Mouse (Mus musculus): ENCODE measurements around the gene Olfr1335. TPM values are rescaled to one million over a fixed set of nuclear protein-coding genes. Genes with fewer than 3 reads are reported as not detected.
"Not testable (repeated sequence)": the region's sequence is repeated elsewhere in the genome, so short reads cannot be mapped to it uniquely, and the experiment has no call there.

Olfr1335 gene
- polyA plus RNA-seq (2011; ENCODE audit: insufficient read length, low read depth, missing spikeins) = not detected in 2 replicates

GRCm38 (mm10) chr4:118809844-118810243, at the start of gene Olfr1335:
TSS of gene Olfr1335 (minus strand) at chr4:118809944.
- TF ChIP-seq CTCF (IDR thresholded peaks at IDR 0.05; ENCODE audit: borderline replicate concordance, insufficient read depth, low read length) = no peak
- TF ChIP-seq POLR2A (IDR thresholded peaks at IDR 0.05; ENCODE audit: low read depth, low read length) = no peak
- Histone ChIP-seq H3K27ac (ENCODE audit: insufficient read depth, low read length) (no peak within 1 kb of the TSS), H3K4me1 (ENCODE audit: control insufficient read depth, insufficient read depth, low read length) (no peaks in the 10 kb centered on the region), H3K4me3 (ENCODE audit: insufficient read depth, low read length) (no peak within 1 kb of the TSS)

- Histone ChIP-seq H3K4me3 (ENCODE audit: insufficient read depth, low read length) (no peak within 1 kb of the TSS), H3K27ac (ENCODE audit: insufficient read depth, low read length) (no peak within 1 kb of the TSS), H3K4me1 (ENCODE audit: control insufficient read depth, insufficient read depth, low read length) (no peaks in the 10 kb centered on the region)
- TF ChIP-seq CTCF (IDR thresholded peaks at IDR 0.05; ENCODE audit: borderline replicate concordance, insufficient read depth, low read length) (no peak), POLR2A (IDR thresholded peaks at IDR 0.05; ENCODE audit: low read depth, low read length) (no peak)
Observed at GRCm38 (mm10) chr4:118836179-118836578, 26.4 kb upstream of the Olfr1335 start, which contains the start of gene Olfr1333. TSS of gene Olfr1333 (minus strand) at chr4:118836279.

GRCm38 (mm10) chr4:118818921-118819320, 9.2 kb upstream of the Olfr1335 start:
- Histone ChIP-seq H3K4me1 (ENCODE audit: control insufficient read depth, insufficient read depth, low read length) (no peaks in the 10 kb centered on the region), H3K4me3 (ENCODE audit: insufficient read depth, low read length) (no peak overlapping the region), H3K27ac (ENCODE audit: insufficient read depth, low read length) (no peak overlapping the region)
- TF ChIP-seq POLR2A (IDR thresholded peaks at IDR 0.05; ENCODE audit: low read depth, low read length) (no peak), CTCF (IDR thresholded peaks at IDR 0.05; ENCODE audit: borderline replicate concordance, insufficient read depth, low read length) (no peak)

- H3K4me3 ChIP-seq (ENCODE audit: insufficient read depth, low read length); H3K27ac ChIP-seq (ENCODE audit: insufficient read depth, low read length); H3K4me1 ChIP-seq (ENCODE audit: control insufficient read depth, insufficient read depth, low read length): not testable (repeated sequence)
Observed at GRCm38 (mm10) chr4:118792796-118793195, 16.9 kb downstream of the Olfr1335 start.

- no peak within 1 kb of the TSS for H3K27ac ChIP-seq (ENCODE audit: insufficient read depth, low read length)
- TF ChIP-seq CTCF (IDR thresholded peaks at IDR 0.05; ENCODE audit: borderline replicate concordance, insufficient read depth, low read length) (no peak), POLR2A (IDR thresholded peaks at IDR 0.05; ENCODE audit: low read depth, low read length) (no peak)
- no peak within 1 kb of the TSS for H3K4me3 ChIP-seq (ENCODE audit: insufficient read depth, low read length)
- no peaks in the 10 kb centered on the region for H3K4me1 ChIP-seq (ENCODE audit: control insufficient read depth, insufficient read depth, low read length)
Observed at GRCm38 (mm10) chr4:118782486-118782885, 27.3 kb downstream of the Olfr1335 start, which contains the start of gene Olfr1337. TSS of gene Olfr1337 (minus strand) at chr4:118782586.

Other genes with a start within 250 kb of the Olfr1335 start
- gene Cfap57, start 189.2 kb downstream of the Olfr1335 start, polyA plus RNA-seq (2011; ENCODE audit: insufficient read length, low read depth, missing spikeins) = not detected in 2 replicates
- 66.1 and 75.0 TPM in 2 replicates for gene Ebna1bp2, start 189.1 kb downstream of the Olfr1335 start, polyA plus RNA-seq (2011; ENCODE audit: insufficient read length, low read depth, missing spikeins)
- not detected in 2 replicates for gene Olfr62, start 151.0 kb downstream of the Olfr1335 start, polyA plus RNA-seq (2011; ENCODE audit: insufficient read length, low read depth, missing spikeins)
- not detected in 2 replicates for gene Olfr1342, start 117.2 kb downstream of the Olfr1335 start, polyA plus RNA-seq (2011; ENCODE audit: insufficient read length, low read depth, missing spikeins)
- 0.16 TPM in 1 of 2 replicates, not detected in the other for gene Olfr1341, start 106.4 kb downstream of the Olfr1335 start, polyA plus RNA-seq (2011; ENCODE audit: insufficient read length, low read depth, missing spikeins)
- gene Olfr1340, start 89.8 kb downstream of the Olfr1335 start, polyA plus RNA-seq (2011; ENCODE audit: insufficient read length, low read depth, missing spikeins) = not detected in 2 replicates
- not detected in 2 replicates for gene Olfr1339, start 77.8 kb downstream of the Olfr1335 start, polyA plus RNA-seq (2011; ENCODE audit: insufficient read length, low read depth, missing spikeins)
- gene Olfr1338, start 51.2 kb downstream of the Olfr1335 start, polyA plus RNA-seq (2011; ENCODE audit: insufficient read length, low read depth, missing spikeins) = not detected in 2 replicates
- gene Olfr1337, start 27.4 kb downstream of the Olfr1335 start, polyA plus RNA-seq (2011; ENCODE audit: insufficient read length, low read depth, missing spikeins) = not detected in 2 replicates
- gene Olfr1333, start 26.3 kb upstream of the Olfr1335 start, polyA plus RNA-seq (2011; ENCODE audit: insufficient read length, low read depth, missing spikeins) = not detected in 2 replicates
- not detected in 2 replicates for gene Olfr1331, start 54.7 kb upstream of the Olfr1335 start, polyA plus RNA-seq (2011; ENCODE audit: insufficient read length, low read depth, missing spikeins)
- 0.51 TPM in 1 of 2 replicates, not detected in the other for gene Olfr1330, start 78.7 kb upstream of the Olfr1335 start, polyA plus RNA-seq (2011; ENCODE audit: insufficient read length, low read depth, missing spikeins)
- gene Olfr1329, start 107.5 kb upstream of the Olfr1335 start, polyA plus RNA-seq (2011; ENCODE audit: insufficient read length, low read depth, missing spikeins) = not detected in 2 replicates
- gene Olfr1328, start 128.7 kb upstream of the Olfr1335 start, polyA plus RNA-seq (2011; ENCODE audit: insufficient read length, low read depth, missing spikeins) = not detected in 2 replicates
- gene Lao1, start 151.6 kb upstream of the Olfr1335 start, polyA plus RNA-seq (2011; ENCODE audit: insufficient read length, low read depth, missing spikeins) = not detected in 2 replicates